15 mouse cellular contexts compared by ENCODE assay signal in genomic region chr1:184015995-184016730, GRCm38 (mm10). TPM values are rescaled to one million over a fixed set of nuclear protein-coding genes. Genes with fewer than 3 reads are reported as not detected.
DNase-seq lines count a peak whose midpoint lies in the region; ATAC-seq and TF ChIP-seq lines count a peak whose summit lies in the region.
"Had no signal": no experiment of that assay in that cellular context is flagged by ENCODE, and none has a peak within 500 bp of the region (broad histone marks: within the 10 kb centered on the region; RNA-seq: fewer than 3 reads in every experiment).

No protein-coding gene starts in this region.

- no peak overlapping the region for H3K9ac ChIP-seq in lung, postnatal 0 days (replicated peaks; ENCODE audit: low read depth)
- H3K9ac ChIP-seq in hindbrain, embryonic 11.5 days (ENCODE audit: low read depth, low read length) = no peak overlapping the region
- H3K9ac ChIP-seq: embryonic facial prominence, embryonic 15.5 days; forebrain, embryonic 15.5 days; limb, embryonic 15.5 days; neural tube, embryonic 13.5 days had no signal

- DNase-seq in heart, adult 11 months = peak; percentile 52
- no peak for DNase-seq in heart, postnatal 10 days
- peak; percentile 31 for DNase-seq in lung, postnatal 0 days (ENCODE audit: low spot score)
- no peak for DNase-seq in lung, adult 2 months
- DNase-seq in hindbrain, embryonic 11.5 days (ENCODE audit: low spot score) = no peak
- DNase-seq in frontal cortex, postnatal 10 days (ENCODE audit: low spot score in 2 of 2) = no peak
- DNase-seq: gastrocnemius, adult 2 months had no signal

- peak; percentile 56; the same call in 1 of the 2 replicates for ATAC-seq in lung, postnatal 0 days
- ATAC-seq in common myeloid progenitor, adult 5-6 weeks (replicated peaks; ENCODE audit: low read depth, poor library complexity, severe bottlenecking) = peak; percentile 64
- peak; percentile 84 for ATAC-seq in megakaryocyte-erythroid progenitor cell, adult 5-6 weeks (replicated peaks; ENCODE audit: low FRiP score, low TSS enrichment, poor library complexity, severe bottlenecking)
- no peak for ATAC-seq in hindbrain, embryonic 11.5 days (ENCODE audit: low FRiP score)
- ATAC-seq: forebrain, embryonic 15.5 days had no signal

- intact Hi-C loops in heart, postnatal 10 days (cut with DNase I) = no loop called here

- H3K36me3 ChIP-seq in lung, postnatal 0 days (ENCODE audit: insufficient read depth, low read length) = no peaks in the 10 kb centered on the region
- no peaks in the 10 kb centered on the region for H3K36me3 ChIP-seq in hindbrain, embryonic 11.5 days (ENCODE audit: control insufficient read depth, insufficient read depth, low read length)
- H3K36me3 ChIP-seq: embryonic facial prominence, embryonic 15.5 days; forebrain, embryonic 15.5 days; limb, embryonic 15.5 days; neural tube, embryonic 13.5 days had no signal

- no peak overlapping the region for H3K4me3 ChIP-seq in lung, postnatal 0 days (ENCODE audit: low read depth, low read length)
- H3K4me3 ChIP-seq in lung, adult 2 months (replicated peaks; ENCODE audit: extremely low read depth, low read depth, low read length) = no peak overlapping the region
- no peak overlapping the region for H3K4me3 ChIP-seq in hindbrain, embryonic 11.5 days (ENCODE audit: low read depth, low read length)
- H3K4me3 ChIP-seq: embryonic facial prominence, embryonic 15.5 days; forebrain, embryonic 15.5 days; gastrocnemius, adult 2 months; layer of hippocampus, adult 2 months; limb, embryonic 15.5 days; neural tube, embryonic 13.5 days had no signal

- H3K4me1 ChIP-seq in lung, postnatal 0 days (ENCODE audit: insufficient read depth, low read depth, low read length) = no peaks in the 10 kb centered on the region
- H3K4me1 ChIP-seq in lung, adult 2 months (ENCODE audit: control insufficient read depth, insufficient read depth, low read length) = no peaks in the 10 kb centered on the region
- no peaks in the 10 kb centered on the region for H3K4me1 ChIP-seq in hindbrain, embryonic 11.5 days (replicated peaks; ENCODE audit: control insufficient read depth, insufficient read depth, low read length)
- H3K4me1 ChIP-seq: forebrain, embryonic 15.5 days; limb, embryonic 15.5 days had no signal

- H3K9me3 ChIP-seq in lung, postnatal 0 days (ENCODE audit: low read length) = no peaks in the 10 kb centered on the region
- no peaks in the 10 kb centered on the region for H3K9me3 ChIP-seq in hindbrain, embryonic 11.5 days (ENCODE audit: control insufficient read depth, low read length)
- H3K9me3 ChIP-seq: embryonic facial prominence, embryonic 15.5 days; forebrain, embryonic 15.5 days; limb, embryonic 15.5 days; neural tube, embryonic 13.5 days had no signal

- 55% methylated on average over 10 of the region's 10 CpGs for WGBS in lung, postnatal 0 days
- WGBS in lung, adult 2 months = 57% methylated on average over 10 of the region's 10 CpGs
- WGBS in hindbrain, embryonic 11.5 days = 78% methylated on average over 10 of the region's 10 CpGs

- no peak for TF ChIP-seq CTCF in lung, postnatal 0 days (IDR thresholded peaks at IDR 0.05)
- no peak for TF ChIP-seq CTCF in lung, adult 2 months (IDR thresholded peaks at IDR 0.05; ENCODE audit: insufficient read depth, low read length)

- no peak overlapping the region for H3K4me2 ChIP-seq in lung, postnatal 0 days (replicated peaks; ENCODE audit: low read depth, low read length)
- no peak overlapping the region for H3K4me2 ChIP-seq in hindbrain, embryonic 11.5 days (replicated peaks; ENCODE audit: low read depth, low read length)
- H3K4me2 ChIP-seq: embryonic facial prominence, embryonic 15.5 days; forebrain, embryonic 15.5 days; limb, embryonic 15.5 days; neural tube, embryonic 13.5 days had no signal

- TF ChIP-seq POLR2A in lung, adult 2 months (IDR thresholded peaks at IDR 0.05; ENCODE audit: borderline replicate concordance, extremely low read depth, low read depth, low read length) = no peak

- peak; percentile 66; the same call in 1 of the 2 replicates for TF ChIP-seq EP300 in lung, postnatal 0 days (IDR thresholded peaks at IDR 0.05)

- no peak overlapping the region for H3K27ac ChIP-seq in lung, postnatal 0 days (ENCODE audit: low read length)
- H3K27ac ChIP-seq in hindbrain, embryonic 11.5 days (ENCODE audit: low read depth, low read length) = no peak overlapping the region
- H3K27ac ChIP-seq: embryonic facial prominence, embryonic 15.5 days; forebrain, embryonic 15.5 days; gastrocnemius, adult 2 months; layer of hippocampus, adult 2 months; limb, embryonic 15.5 days; macrophage; neural tube, embryonic 13.5 days had no signal

- no peaks in the 10 kb centered on the region for H3K27me3 ChIP-seq in lung, postnatal 0 days (replicated peaks; ENCODE audit: insufficient read depth, low read length)
- no peaks in the 10 kb centered on the region for H3K27me3 ChIP-seq in hindbrain, embryonic 11.5 days (ENCODE audit: control insufficient read depth, insufficient read depth, low read length)
- H3K27me3 ChIP-seq: embryonic facial prominence, embryonic 15.5 days; forebrain, embryonic 15.5 days; limb, embryonic 15.5 days; neural tube, embryonic 13.5 days had no signal

RNA-seq across cellular contexts. Expression of gene Dusp10, which starts 3.1 kb away (rescaled TPM):
- total RNA-seq in heart, postnatal 10 days (2021) = 10 to 100 TPM; 11.1 to 12.9 TPM
- 6.7 and 6.8 TPM in 2 replicates for polyA plus RNA-seq in lung, postnatal 0 days (2015; fragmentation: Nextera tagmentation; extraction: Ambion mirVana)
- polyA plus RNA-seq in lung, adult 2 months (2012; rRNA removed) = 13.6 and 16.4 TPM in 2 replicates
- 2.5 and 3.6 TPM in 2 replicates for total RNA-seq in common myeloid progenitor, adult 5-6 weeks (2017)
- total RNA-seq in megakaryocyte-erythroid progenitor cell, adult 5-6 weeks (2014; fragmentation: Nextera tagmentation) = 3.4 and 5.2 TPM in 2 replicates
- 1.2 and 10.1 TPM in 2 replicates for total RNA-seq in megakaryocyte-erythroid progenitor cell, adult 5-6 weeks (2017)
- 6.5 and 7.2 TPM in 2 replicates for polyA plus RNA-seq in hindbrain, embryonic 11.5 days (2014; fragmentation: Nextera tagmentation; extraction: Ambion mirVana)

RNA-seq across cellular contexts. Expression of gene 1700056E22Rik, which starts 17.9 kb away (rescaled TPM):
- total RNA-seq in heart, postnatal 10 days (2021) = 1 to 10 TPM; 1.1 to 2.0 TPM
- polyA plus RNA-seq in lung, postnatal 0 days (2015; fragmentation: Nextera tagmentation; extraction: Ambion mirVana) = 2.2 and 2.3 TPM in 2 replicates
- polyA plus RNA-seq in lung, adult 2 months (2012; rRNA removed) = 0.97 and 1.9 TPM in 2 replicates
- 0.09 and 1.4 TPM in 2 replicates for total RNA-seq in common myeloid progenitor, adult 5-6 weeks (2017)
- total RNA-seq in megakaryocyte-erythroid progenitor cell, adult 5-6 weeks (2014; fragmentation: Nextera tagmentation) = 0.40 TPM in 1 of 2 replicates, not detected in the other
- total RNA-seq in megakaryocyte-erythroid progenitor cell, adult 5-6 weeks (2017) = 0.50 TPM in 1 of 2 replicates, not detected in the other
- 1.9 and 2.2 TPM in 2 replicates for polyA plus RNA-seq in hindbrain, embryonic 11.5 days (2014; fragmentation: Nextera tagmentation; extraction: Ambion mirVana)
- total RNA-seq: layer of hippocampus, adult 2 months had no signal

Comparison
In these comparisons a context has a peak if more than half of its experiments do, and no peak if none do; other contexts are left out.
1. DNase-seq: peak in heart, adult 11 months (single experiment) and lung, postnatal 0 days (single experiment); none in heart, postnatal 10 days (0 of 2), lung, adult 2 months (single experiment), hindbrain, embryonic 11.5 days (single experiment) and frontal cortex, postnatal 10 days (0 of 2).